Mouse (Mus musculus): ENCODE data around the gene Xpot. TPM values are rescaled to one million over a fixed set of nuclear protein-coding genes. Genes with fewer than 3 reads are reported as not detected.

The Xpot gene
- 33.6 to 42.5 TPM (median 38.3 TPM) in 4 replicates for total RNA-seq (2023)

GRCm38 (mm10) chr10:121626186-121626882 lies at the start of gene Xpot:
Gene Xpot, minus strand, starts transcription at chr10:121626332.

GRCm38 (mm10) chr10:121641272-121642053 lies 15.3 kb upstream of the Xpot start, which contains the start of gene D930020B18Rik:
Gene D930020B18Rik, plus strand, starts transcription at chr10:121641588.

GRCm38 (mm10) chr10:121586675-121587370 lies 39.3 kb downstream of the Xpot start, which contains the start of gene Tbk1:
Gene Tbk1, minus strand, starts transcription at chr10:121586787.

Other genes starting within 250 kb of the Xpot start
- gene Rassf3, start 150.0 kb downstream of the Xpot start, total RNA-seq (2023), result 75.9 to 78.8 TPM (median 77.4 TPM) in 4 replicates
- 89.2 to 102 TPM (median 94.1 TPM) in 4 replicates for gene Tbk1, start 39.5 kb downstream of the Xpot start, total RNA-seq (2023)
- 0.39 TPM in 1 of 4 replicates, not detected in the others for gene D930020B18Rik, start 15.3 kb upstream of the Xpot start, total RNA-seq (2023)
- 8.3 to 9.8 TPM (median 9.3 TPM) in 4 replicates for gene BC048403, start 113.6 kb upstream of the Xpot start, total RNA-seq (2023)

Measured in B cell, adult 62 days (primary cell).